Mouse (Mus musculus) liver, embryonic 14.5 days (tissue): ENCODE data around the gene Efna5.

Source experiments
- CTCF ChIP-seq: IDR thresholded peaks from 2 replicates; pipeline ENCODE4 v1.5.1; 2016; ENCODE audit warnings: antibody characterized with exemption, low read depth, control low read depth
- EP300 ChIP-seq: IDR thresholded peaks from 2 replicates; pipeline ENCODE4 v1.6.1; 2016; ENCODE audit warnings: antibody characterized with exemption, low read depth

DNA sequence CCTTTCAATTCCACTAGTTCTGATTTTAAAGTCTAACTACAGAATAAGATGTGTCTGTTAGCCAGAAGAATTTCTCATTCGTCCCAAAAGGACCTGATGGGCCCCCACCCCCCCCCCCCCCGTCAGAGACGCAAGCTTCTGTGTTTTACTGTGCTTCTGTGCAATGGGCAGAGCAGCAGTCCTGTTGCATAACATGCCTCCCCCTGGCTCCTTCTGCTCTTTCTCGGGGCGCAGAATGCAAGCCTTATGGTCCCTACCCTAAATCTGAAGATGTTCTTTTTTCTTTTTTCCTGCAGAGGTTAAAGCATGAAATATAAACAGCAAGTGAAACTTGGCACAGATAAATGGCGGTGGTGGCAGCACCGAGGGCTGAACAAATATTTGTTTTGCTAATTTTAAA lies 224.5 kb downstream of the Efna5 start:
- no peak for TF ChIP-seq CTCF
- no peak for TF ChIP-seq EP300
